Mouse (Mus musculus): ENCODE data around the gene Rnf212b.

The Rnf212b gene

DNA sequence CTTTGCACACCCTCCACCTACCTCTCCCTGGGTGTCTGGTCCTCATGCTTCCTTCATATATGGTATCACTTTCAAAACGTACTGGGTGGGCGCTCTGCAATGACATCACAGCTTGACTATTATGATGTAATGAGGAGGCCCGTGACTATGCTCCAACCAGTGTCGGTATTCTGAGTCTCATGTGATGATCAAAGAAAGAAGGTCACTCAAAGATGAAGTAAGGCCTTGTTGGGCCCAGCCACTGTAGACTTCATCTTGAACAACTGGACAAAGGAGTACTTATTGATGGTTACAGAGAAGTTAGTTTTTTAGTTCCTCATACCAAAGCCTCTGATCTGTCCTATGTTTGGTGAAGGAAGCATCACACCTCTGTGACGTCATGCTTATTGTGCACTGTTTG, 56.9 kb downstream of the Rnf212b start, which contains the start of gene Homez:
Gene Homez (minus strand): TSS at position 101 of the 400 bp plus-strand sequence.
- in situ Hi-C loops (cut with MboI, MseI), result no loop called here

DNA sequence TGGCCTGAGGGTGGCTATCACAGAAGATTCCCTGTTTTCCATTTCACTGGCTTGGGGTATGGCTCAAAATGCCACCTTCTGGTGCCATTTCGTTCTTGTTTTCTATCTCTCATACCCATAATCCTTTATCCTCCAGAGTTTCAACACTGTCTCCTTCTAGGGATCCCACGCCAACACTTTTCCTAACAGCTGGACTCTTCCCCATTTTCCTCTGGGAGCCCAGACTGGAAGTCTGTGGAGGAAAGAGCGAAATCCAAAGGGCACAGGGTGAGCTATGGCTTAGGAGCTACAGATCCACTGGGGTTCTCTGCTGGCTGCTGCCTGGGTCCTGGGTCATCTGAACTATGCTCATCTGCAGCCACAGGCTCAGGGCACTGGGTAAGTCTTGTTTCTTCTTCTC, 60.2 kb downstream of the Rnf212b start:
- in situ Hi-C loops (cut with MboI, MseI), result no loop called here

DNA sequence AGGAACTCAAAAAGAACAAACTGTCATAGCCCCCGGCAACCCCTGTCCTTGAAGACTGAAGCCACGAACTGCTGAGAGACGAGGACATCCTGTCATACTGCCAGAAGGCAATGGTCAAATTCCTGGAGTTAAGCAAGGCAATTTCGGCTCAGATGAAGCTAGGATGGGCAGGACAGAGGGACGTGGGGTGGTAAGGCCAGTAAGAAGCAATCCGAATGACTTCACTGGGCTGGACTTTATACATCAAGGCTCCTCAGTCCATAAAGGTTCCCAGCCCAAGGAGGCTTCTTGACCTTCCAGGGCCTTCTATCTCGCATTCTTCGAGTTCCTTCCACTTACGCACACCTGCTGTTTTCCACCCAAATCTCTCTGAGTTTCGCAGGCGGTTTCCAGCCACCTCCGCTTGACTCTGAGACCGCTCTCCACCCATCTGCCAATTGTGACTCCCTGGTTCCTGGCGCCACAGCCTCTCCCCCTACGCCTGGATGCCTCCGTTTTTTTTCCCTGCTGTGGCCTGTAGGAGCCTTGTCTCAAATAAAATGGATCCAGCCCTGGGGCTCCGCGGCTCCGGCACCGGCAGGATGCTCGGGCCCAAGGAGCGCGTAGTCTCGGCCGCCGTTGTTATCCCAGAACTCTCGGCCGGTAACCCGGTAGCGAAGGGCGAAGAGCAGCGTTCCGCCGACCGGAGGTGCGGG, 62.0 kb downstream of the Rnf212b start:
- in situ Hi-C loops (cut with MboI, MseI), result no loop called here

DNA sequence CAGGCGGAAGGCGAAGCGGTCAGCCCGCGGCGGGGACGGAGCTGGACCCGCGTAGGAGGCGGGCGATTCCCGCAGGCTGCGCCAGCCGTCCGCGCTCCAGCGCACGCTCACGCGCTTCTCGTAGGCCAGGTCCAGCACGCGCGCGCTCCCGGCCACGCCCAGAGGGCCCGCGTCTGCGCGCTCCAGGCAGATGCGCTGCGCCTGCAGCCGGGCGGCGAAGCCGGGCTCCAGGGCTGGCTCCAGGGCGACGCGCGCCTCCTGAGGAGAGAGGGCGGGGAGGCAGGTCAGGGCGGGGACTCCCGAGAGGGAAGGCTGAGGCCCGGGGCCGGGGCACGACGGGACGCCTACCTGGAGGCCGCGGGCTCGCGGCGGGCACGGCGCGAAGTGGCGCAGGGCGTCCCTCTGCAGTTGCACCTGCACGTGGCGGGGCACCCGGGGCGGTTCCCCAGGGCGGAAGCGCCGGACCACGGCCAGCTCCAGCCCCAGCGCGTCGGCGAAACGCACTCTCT, 62.7 kb downstream of the Rnf212b start:
- in situ Hi-C loops (cut with MboI, MseI), result no loop called here

DNA sequence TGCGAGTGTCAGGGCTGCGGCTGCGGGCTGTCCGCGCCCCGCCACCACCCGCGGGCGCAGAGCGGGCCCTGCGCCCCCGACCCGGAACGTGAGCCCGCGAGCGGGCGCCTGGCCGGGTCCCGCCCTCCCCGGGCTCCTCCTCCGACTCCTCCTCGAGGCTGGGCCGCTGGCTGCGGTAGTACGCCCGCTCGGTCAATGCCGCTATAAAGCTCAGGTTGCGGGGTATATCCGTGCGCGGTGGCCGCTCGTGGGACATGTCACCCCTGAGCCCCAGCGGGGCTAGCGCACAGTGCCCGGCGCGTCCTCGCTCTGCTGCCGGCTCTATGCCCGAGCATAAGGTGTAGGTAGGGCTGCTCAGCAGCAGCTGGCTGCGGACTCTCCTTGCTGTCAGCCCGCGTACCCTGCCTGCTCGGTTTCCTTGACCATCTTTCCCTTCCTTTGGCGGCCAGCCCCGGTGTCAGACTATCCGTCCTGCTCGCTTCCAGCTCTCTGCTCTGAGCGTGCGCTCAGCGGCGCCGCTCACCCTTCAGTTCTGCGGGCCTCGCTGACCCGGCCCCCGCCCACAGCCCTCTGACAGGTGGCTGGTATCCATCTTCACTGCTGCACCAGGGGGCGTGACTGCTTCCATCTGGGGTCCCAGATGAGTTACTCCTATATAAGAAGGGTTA, 63.2 kb downstream of the Rnf212b start, which contains the start of gene Ppp1r3e:
Gene Ppp1r3e (minus strand): TSS at position 503 of the 668 bp plus-strand sequence.
- in situ Hi-C loops (cut with MboI, MseI), result no loop called here

DNA sequence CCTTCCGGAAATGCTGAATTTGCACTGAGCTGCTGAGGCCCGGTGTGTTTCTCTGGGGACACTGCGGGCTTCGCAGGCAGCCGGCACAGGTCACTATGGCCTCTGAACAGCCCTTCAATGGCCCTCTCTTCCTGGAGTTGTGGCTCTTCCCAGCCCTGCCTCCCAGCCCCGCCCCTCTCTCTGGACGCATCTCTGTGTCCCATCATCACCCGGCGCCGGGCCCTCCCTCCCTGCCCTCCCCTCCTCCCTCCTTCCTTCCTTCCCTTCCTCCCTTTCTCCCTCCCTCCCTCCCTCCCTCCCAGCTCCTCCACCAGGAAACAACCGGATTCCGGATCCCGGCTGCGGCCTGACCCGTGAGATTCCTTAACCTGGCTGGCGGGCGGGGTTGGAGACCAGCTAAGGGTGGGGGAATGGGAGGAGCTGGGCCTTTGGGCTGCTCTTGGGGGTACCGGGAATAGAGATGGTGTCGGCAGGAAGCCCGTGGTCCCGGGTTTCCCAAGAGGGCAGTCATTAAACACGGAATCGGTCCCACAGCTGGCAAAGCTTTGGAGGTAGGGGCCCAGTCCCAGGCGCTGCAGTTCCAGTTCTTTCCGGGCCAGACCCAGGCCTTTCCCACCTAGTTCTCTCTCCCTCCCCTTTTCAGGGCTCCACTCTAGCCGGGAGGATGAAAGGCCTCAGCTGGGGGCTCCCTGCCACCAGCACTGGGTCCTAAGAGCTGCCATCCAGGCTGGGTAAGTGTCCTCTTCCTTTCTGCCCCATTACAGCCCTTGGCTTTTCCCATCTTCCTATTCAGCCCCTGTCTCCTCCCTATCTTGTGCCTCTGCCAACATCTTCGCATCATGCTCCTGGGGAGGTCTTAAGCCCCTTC, 69.4 kb downstream of the Rnf212b start, which contains the start of the genes Bcl2l2 and Gm20521:
Gene Bcl2l2 (plus strand): TSS at position 224 of the 868 bp plus-strand sequence.
Gene Gm20521 (plus strand): TSS at position 288 of the 868 bp plus-strand sequence.
- in situ Hi-C loops (cut with MboI, MseI), result no loop called here

DNA sequence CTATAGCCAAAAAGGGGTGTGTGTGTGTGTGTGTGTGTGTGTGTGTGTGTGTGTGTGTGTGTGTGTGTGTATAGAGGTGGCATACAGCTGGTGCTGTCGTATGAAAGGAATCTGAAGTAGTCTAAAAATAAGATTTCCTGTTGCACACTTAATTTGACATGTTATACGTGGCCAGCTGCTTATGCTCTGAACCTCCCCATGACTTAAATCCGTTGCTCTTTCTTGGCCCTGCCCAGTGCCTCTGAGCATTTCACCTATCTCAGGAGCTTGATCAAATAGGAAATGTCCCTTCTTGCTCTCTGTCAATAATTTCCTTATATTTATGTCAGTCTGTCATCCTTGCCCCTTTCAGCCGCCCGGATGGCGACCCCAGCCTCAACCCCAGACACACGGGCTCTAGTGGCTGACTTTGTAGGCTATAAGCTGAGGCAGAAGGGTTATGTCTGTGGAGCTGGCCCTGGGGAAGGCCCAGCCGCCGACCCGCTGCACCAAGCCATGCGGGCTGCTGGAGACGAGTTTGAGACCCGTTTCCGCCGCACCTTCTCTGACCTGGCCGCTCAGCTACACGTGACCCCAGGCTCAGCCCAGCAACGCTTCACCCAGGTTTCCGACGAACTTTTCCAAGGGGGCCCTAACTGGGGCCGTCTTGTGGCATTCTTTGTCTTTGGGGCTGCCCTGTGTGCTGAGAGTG, 70.2 kb downstream of the Rnf212b start:
- in situ Hi-C loops (cut with MboI, MseI), result no loop called here

DNA sequence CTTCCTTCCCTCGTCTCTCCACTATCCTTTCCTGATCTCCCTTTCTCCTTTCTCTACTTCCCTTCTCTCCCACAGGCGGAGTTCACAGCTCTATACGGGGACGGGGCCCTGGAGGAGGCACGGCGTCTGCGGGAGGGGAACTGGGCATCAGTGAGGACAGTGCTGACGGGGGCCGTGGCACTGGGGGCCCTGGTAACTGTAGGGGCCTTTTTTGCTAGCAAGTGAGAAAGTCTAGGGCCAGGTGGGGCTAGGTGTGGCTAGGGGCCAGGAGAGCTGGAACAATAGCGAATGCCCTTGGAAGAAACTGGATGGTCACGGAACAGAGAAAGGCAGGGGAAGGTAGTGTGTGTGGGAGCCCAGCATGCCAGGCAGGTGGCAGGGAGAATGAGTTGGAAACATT, 71.4 kb downstream of the Rnf212b start:
- in situ Hi-C loops (cut with MboI, MseI), result no loop called here

DNA sequence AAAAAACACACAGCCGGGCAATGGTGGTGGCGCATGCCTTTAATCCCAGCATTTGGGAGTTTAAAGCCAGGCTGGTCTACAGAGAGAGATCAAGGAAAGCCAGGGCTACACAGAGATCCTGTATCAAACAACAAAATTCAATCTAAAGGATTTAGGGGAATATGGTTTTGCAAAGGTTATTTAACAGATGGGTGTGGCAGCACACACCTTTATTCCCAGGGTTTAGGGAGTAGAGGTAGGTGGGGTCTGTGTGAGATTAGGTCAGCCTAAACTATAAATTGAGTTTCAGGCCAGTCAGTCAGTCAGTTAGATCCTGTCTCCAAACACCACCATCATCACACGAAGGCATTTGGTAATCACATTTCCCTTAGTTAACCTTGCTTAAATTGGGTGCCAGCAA, 78.3 kb downstream of the Rnf212b start, which contains the start of gene Pabpn1:
Gene Pabpn1 (plus strand): TSS at position 301 of the 400 bp plus-strand sequence.
- in situ Hi-C loops (cut with MboI, MseI), result no loop called here

DNA sequence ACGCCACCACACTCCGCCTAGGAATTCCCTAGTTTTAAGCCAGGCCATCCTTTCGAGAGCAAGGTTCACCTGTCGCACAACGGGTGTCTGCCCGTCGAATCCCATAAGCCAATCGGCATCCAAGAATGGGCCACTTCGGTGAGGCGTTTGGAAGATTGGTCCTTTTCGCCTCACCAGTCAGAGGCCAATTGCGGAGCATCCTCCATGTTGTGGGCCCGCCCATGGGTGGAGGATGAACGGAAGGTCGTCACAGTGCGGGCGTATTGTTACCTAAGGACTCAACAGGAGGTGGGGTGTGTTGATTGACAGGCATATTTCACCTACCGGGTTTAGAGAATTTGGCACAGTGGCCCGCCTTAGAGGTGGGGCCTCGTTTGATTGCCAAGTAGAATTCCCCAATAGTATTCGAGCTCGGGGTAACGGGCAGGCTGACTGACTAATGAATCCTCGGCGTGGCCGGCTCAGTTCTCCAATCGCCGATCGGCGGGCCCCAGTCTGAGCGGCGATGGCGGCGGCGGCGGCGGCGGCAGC, 79.8 kb downstream of the Rnf212b start:
- in situ Hi-C loops (cut with MboI, MseI), result no loop called here

DNA sequence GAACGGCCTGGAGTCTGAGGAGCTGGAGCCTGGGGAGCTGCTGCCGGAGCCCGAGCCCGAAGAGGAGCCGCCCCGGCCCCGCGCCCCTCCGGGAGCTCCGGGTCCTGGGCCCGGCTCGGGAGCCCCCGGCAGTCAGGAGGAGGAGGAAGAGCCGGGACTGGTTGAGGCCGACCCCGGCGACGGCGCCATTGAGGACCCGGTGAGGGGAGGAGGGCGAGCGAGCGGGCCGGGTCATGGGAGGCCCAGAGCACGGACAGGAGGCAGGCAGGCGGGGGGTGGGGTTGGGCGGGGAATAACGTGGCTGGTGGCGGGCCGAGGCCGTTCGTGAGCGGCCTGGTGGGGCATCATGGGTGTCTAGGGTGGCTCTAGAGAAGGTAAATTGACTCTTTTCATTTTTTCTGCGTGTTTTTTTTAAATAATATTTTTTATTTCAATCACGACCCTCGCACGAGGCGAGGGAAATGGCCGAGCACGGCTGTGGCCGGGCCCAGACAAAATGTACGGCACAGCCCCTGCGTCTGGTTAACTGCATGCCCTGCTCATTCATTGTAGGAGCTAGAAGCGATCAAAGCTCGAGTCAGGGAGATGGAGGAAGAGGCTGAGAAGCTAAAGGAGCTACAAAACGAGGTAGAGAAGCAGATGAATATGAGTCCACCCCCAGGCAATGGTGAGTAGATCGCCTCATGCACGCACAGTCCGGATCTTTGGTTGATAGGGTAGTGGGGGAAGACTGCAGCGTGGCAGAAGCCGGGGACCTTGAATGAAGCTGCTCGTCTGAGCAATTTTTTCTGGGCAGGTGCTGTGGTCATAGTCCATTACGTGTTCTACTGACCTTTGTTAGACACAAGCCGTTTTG, 80.6 kb downstream of the Rnf212b start:
- in situ Hi-C loops (cut with MboI, MseI), result no loop called here

DNA sequence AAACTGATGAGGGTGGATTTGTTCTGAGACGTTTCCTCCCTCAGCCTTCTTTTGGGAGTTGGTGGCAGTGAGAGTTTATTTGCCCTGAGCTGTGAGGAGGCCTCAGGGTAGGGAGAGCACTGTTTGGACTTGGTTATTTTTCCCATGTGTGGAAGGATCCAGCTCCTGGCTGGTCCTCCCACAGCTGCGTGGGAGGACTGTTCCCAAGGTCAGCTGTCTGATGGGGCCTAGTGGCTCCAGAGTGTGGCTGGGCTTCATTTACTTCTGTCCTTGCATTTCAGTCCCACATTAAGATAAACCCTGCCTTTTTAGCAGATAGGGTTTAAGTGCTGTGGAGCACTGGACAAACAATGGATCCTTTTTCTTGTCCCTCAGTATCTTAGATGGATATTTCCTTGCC, 83.5 kb downstream of the Rnf212b start:
- in situ Hi-C loops (cut with MboI, MseI), result no loop called here

DNA sequence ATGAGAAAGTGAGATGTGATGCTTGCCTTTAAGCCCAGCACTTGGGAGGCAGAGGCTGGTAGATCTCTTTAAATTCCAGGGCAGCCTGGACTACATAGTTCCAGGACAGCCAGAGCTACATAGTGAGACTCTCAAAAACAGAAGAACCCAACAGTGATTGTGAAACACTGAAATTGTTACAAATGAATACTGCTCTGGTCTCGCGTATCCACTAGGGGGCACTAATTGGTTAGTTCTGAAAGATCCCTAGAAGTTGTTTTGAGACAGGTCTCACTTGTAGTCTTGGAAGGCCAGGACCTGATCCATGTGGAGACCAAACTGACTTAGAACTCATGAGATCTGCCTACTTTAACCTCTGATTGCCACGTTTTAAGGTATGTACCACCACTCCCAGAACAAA, 86.4 kb downstream of the Rnf212b start:
- in situ Hi-C loops (cut with MboI, MseI), result no loop called here

DNA sequence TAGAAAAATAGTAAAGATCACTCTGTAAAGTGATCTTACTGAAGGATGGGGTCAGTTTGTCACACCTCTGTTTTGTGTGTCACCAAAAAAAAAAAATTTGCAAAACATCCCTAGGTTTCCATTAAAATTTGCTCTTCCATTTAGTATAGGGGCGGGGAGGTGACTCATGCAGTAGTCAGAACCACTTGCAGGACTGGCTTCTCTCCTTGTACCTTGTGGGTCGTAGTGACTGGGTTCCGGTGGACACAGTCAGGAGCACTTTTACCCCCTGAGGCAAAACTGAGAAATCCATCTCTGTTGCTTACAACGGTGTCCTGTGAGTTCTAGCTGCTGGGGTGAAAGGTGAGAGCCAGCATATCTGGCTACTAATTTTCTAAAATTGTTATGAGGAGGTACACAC, 89.7 kb downstream of the Rnf212b start:
- in situ Hi-C loops (cut with MboI, MseI), result no loop called here

Measured in T-helper 1 cell (primary cell).